Mouse (Mus musculus) midbrain, embryonic 15.5 days (tissue): ENCODE data around the gene Tfe3. TPM values are rescaled to one million over a fixed set of nuclear protein-coding genes. Genes with fewer than 3 reads are reported as not detected.
A peak's percentile ranks its signal among the peaks of the same experiment; 100 is the strongest.
"Not testable (repeated sequence)": the region's sequence is repeated elsewhere in the genome, so short reads cannot be mapped to it uniquely, and the experiment has no call there.

Experiments used
- ATAC-seq: fragments of 200-750 bp; cut with Nextera tagmentation; replicated peaks from 2 replicates; pipeline ENCODE4 v1.8.0; 2017; ENCODE audit warnings: moderate TSS enrichment
- H3K27ac ChIP-seq: fragments of 300-500 bp; sonication (generic); 2 replicates; pipeline ENCODE4 v1.5.1; 2015; ENCODE audit warnings: mild to moderate bottlenecking, inconsistent platforms
- H3K27me3 ChIP-seq: fragments of 300-500 bp; sonication (generic); replicated peaks from 2 replicates; pipeline ENCODE4 v1.6.1; 2015; ENCODE audit warnings: inconsistent platforms
- H3K36me3 ChIP-seq: fragments of 300-500 bp; sonication (generic); replicated peaks from 2 replicates; pipeline ENCODE4 v1.6.1; 2015; ENCODE audit warnings: inconsistent platforms
- H3K4me1 ChIP-seq: fragments of 300-500 bp; sonication (generic); 2 replicates; pipeline ENCODE4 v1.6.1; 2015; ENCODE audit warnings: inconsistent platforms
- H3K4me2 ChIP-seq: fragments of 300-500 bp; sonication (generic); 2 replicates; pipeline ENCODE4 v1.6.1; 2015; ENCODE audit warnings: inconsistent platforms, mild to moderate bottlenecking, moderate library complexity
- H3K4me3 ChIP-seq: fragments of 300-500 bp; sonication (generic); 2 replicates; pipeline ENCODE4 v1.5.1; 2015; ENCODE audit warnings: mild to moderate bottlenecking, inconsistent platforms
- H3K9ac ChIP-seq: fragments of 300-500 bp; sonication (generic); 2 replicates; pipeline ENCODE4 v1.6.1; 2015; ENCODE audit warnings: mild to moderate bottlenecking, inconsistent platforms
- H3K9me3 ChIP-seq: fragments of 300-500 bp; sonication (generic); 2 replicates; pipeline ENCODE4 v1.6.1; 2016; ENCODE audit warnings: inconsistent platforms
- WGBS: fragments of 180-500 bp; shearing (Covaris S2); methylation state at CpG from one replicate; pipeline ENCODE4 v1.1.7; 2015; ENCODE audit warnings: mixed read lengths; 5-methylcytosine and 5-hydroxymethylcytosine counted together
- microRNA counts: library from miRNA; unstranded; fragments of <30 nt; microRNA quantifications from one replicate; lab custom pipeline; 2016
- microRNA-seq: library from miRNA; unstranded; fragments of <30 nt; microRNA quantifications from one replicate; pipeline ENCODE4, GENCODE M21; 2016
- polyA plus RNA-seq: library from polyadenylated mRNA; unstranded; fragments of >200 nt; fragmentation: Nextera tagmentation; extraction: Ambion mirVana; gene quantifications from 2 replicates; pipeline ENCODE4 v1.2.1, GENCODE M21; 2015

Tfe3 gene
- polyA plus RNA-seq, 1 experiment from 2014 or later = 26.3 TPM

GRCm38 (mm10) chrX:7782603-7783092 is 20.3 kb downstream of the Tfe3 start:
- Histone ChIP-seq H3K36me3 (no peaks in the 10 kb centered on the region), H3K9ac (no peak overlapping the region), H3K27me3 (no peaks in the 10 kb centered on the region), H3K4me2 (no peak overlapping the region), H3K27ac (no peak overlapping the region), H3K9me3 (no peaks in the 10 kb centered on the region), H3K4me1 (no peaks in the 10 kb centered on the region), H3K4me3 (no peak overlapping the region)
- WGBS = 79% methylated on average over 4 of the region's 4 CpGs
- no peak for ATAC-seq

- peak within 1 kb of the TSS; percentile 59 for H3K9ac ChIP-seq
- H3K9me3 ChIP-seq = no peaks in the 10 kb centered on the region
- ATAC-seq = peak; percentile 92
- 18% methylated on average over 24 of the region's 24 CpGs for WGBS
- H3K4me3 ChIP-seq = peak within 1 kb of the TSS; percentile 57
- no peaks in the 10 kb centered on the region for H3K36me3 ChIP-seq
- H3K4me1 ChIP-seq = peaks cover 9% of the 10 kb centered on the region
- no peaks in the 10 kb centered on the region for H3K27me3 ChIP-seq
- H3K27ac ChIP-seq = peak within 1 kb of the TSS; percentile 62
- H3K4me2 ChIP-seq = peak within 1 kb of the TSS; percentile 59
Measured at GRCm38 (mm10) chrX:7789542-7790136, 27.3 kb downstream of the Tfe3 start, which contains the start of gene Gripap1. Gene Gripap1 (plus strand): TSS chrX:7789765.

- Histone ChIP-seq H3K9ac (peak overlapping the region; percentile 59), H3K4me1 (peaks cover 9% of the 10 kb centered on the region), H3K27ac (peak overlapping the region; percentile 62; the same call in 1 of the 2 replicates), H3K27me3 (no peaks in the 10 kb centered on the region), H3K4me2 (peak overlapping the region; percentile 59), H3K4me3 (peak overlapping the region; percentile 57), H3K36me3 (no peaks in the 10 kb centered on the region), H3K9me3 (no peaks in the 10 kb centered on the region)
- WGBS = 28% methylated on average over 5 of the region's 5 CpGs
- ATAC-seq = peak; percentile 38; the same call in 1 of the 2 replicates
Measured at GRCm38 (mm10) chrX:7790309-7790708, 27.9 kb downstream of the Tfe3 start.

- WGBS = 56% methylated on average over 3 of the region's 3 CpGs
- ATAC-seq = no peak
Measured at GRCm38 (mm10) chrX:7793361-7793760, 31.0 kb downstream of the Tfe3 start.

GRCm38 (mm10) chrX:7795016-7795415 is 32.7 kb downstream of the Tfe3 start:
- no peak overlapping the region for H3K9ac ChIP-seq
- H3K4me2 ChIP-seq = no peak overlapping the region
- no peak overlapping the region for H3K4me3 ChIP-seq
- H3K27me3 ChIP-seq = no peaks in the 10 kb centered on the region
- no peaks in the 10 kb centered on the region; the same call in 1 of the 2 replicates for H3K36me3 ChIP-seq
- H3K4me1 ChIP-seq = peaks cover 9% of the 10 kb centered on the region
- 38% methylated on average over 7 of the region's 7 CpGs for WGBS
- H3K9me3 ChIP-seq = no peaks in the 10 kb centered on the region
- no peak overlapping the region for H3K27ac ChIP-seq
- no peak for ATAC-seq

More at GRCm38 (mm10) chrX:7793361-7793760, 31.0 kb downstream of the Tfe3 start:
- Histone ChIP-seq H3K27me3 (no peaks in the 10 kb centered on the region), H3K36me3 (no peaks in the 10 kb centered on the region), H3K4me1 (peaks cover 9% of the 10 kb centered on the region), H3K4me2 (no peak overlapping the region), H3K9me3 (no peaks in the 10 kb centered on the region), H3K9ac (no peak overlapping the region), H3K27ac (no peak overlapping the region), H3K4me3 (no peak overlapping the region)

GRCm38 (mm10) chrX:7797327-7797726 is 35.0 kb downstream of the Tfe3 start:
- Histone ChIP-seq H3K9ac (no peak overlapping the region), H3K4me1 (no peaks in the 10 kb centered on the region), H3K4me3 (no peak overlapping the region), H3K4me2 (no peak overlapping the region), H3K27me3 (no peaks in the 10 kb centered on the region), H3K27ac (no peak overlapping the region), H3K36me3 (no peaks in the 10 kb centered on the region; the same call in 1 of the 2 replicates), H3K9me3 (no peaks in the 10 kb centered on the region)
- no peak for ATAC-seq
- WGBS = 87% methylated on average over 3 of the region's 3 CpGs

GRCm38 (mm10) chrX:7802157-7802556 is 39.8 kb downstream of the Tfe3 start:
- H3K4me3 ChIP-seq, H3K36me3 ChIP-seq, H3K27me3 ChIP-seq, H3K4me2 ChIP-seq, H3K9me3 ChIP-seq, ATAC-seq, H3K27ac ChIP-seq, H3K9ac ChIP-seq, H3K4me1 ChIP-seq: not testable (repeated sequence)
- 93% methylated on average over 2 of the region's 2 CpGs for WGBS

- not testable (repeated sequence) for H3K27ac ChIP-seq, ATAC-seq, H3K9ac ChIP-seq, H3K4me1 ChIP-seq, H3K27me3 ChIP-seq, H3K4me2 ChIP-seq, H3K9me3 ChIP-seq, H3K36me3 ChIP-seq, H3K4me3 ChIP-seq
- WGBS = 55% methylated on average over 8 of the region's 8 CpGs
Measured at GRCm38 (mm10) chrX:7815016-7815415, 52.7 kb downstream of the Tfe3 start.

GRCm38 (mm10) chrX:7821865-7822779 is 59.8 kb downstream of the Tfe3 start, which contains the start of gene Kcnd1:
Gene Kcnd1 (plus strand): TSS chrX:7822289.
- Histone ChIP-seq H3K4me3 (peak within 1 kb of the TSS; percentile 40), H3K9ac (peak within 1 kb of the TSS; percentile 42), H3K27ac (no peak within 1 kb of the TSS), H3K36me3 (no peaks in the 10 kb centered on the region; the same call in 1 of the 2 replicates), H3K4me1 (peaks cover 4% of the 10 kb centered on the region; the same call in 1 of the 2 replicates), H3K4me2 (peak within 1 kb of the TSS; percentile 58), H3K27me3 (no peaks in the 10 kb centered on the region), H3K9me3 (no peaks in the 10 kb centered on the region)
- WGBS = 23% methylated on average over 22 of the region's 24 CpGs
- ATAC-seq = peak; percentile 75

MicroRNAs encoded within 50 kb of the gene (microRNA counts, 519-probe panel; counts per million panel counts)
- microRNA mmu-miR-1198 (lab: Ali Mortazavi, UCI) = 2,791 counts per million, percentile 61 among the panel's probes with 10 or more counts

Small RNA genes lying within 50 kb of the gene (microRNA-seq; reads per million reads assigned to microRNA genes)
- gene Mir1198 = 47.4 reads per million, percentile 46 among the genes with 10 or more reads in this experiment

Other genes with a start within 250 kb of the Tfe3 start
- 0.10 TPM in 1 of 2 replicates, not detected in the other for gene Foxp3, start 188.9 kb upstream of the Tfe3 start, polyA plus RNA-seq
- 7.5 and 8.1 TPM in 2 replicates for gene Ppp1r3f, start 188.3 kb upstream of the Tfe3 start, polyA plus RNA-seq
- 33.0 and 34.4 TPM in 2 replicates for gene Ccdc22, start 157.0 kb upstream of the Tfe3 start, polyA plus RNA-seq
- 0.13 and 0.27 TPM in 2 replicates for gene Cacna1f, start 155.5 kb upstream of the Tfe3 start, polyA plus RNA-seq
- 176 and 179 TPM in 2 replicates for gene Syp, start 124.1 kb upstream of the Tfe3 start, polyA plus RNA-seq
- gene Prickle3, start 105.3 kb upstream of the Tfe3 start, polyA plus RNA-seq = 1.6 and 1.7 TPM in 2 replicates
- 17.5 and 19.7 TPM in 2 replicates for gene Plp2, start 91.2 kb upstream of the Tfe3 start, polyA plus RNA-seq
- gene Magix, start 81.3 kb upstream of the Tfe3 start, polyA plus RNA-seq = 0.09 TPM in 1 of 2 replicates, not detected in the other
- 44.9 and 45.8 TPM in 2 replicates for gene Gpkow, start 65.4 kb upstream of the Tfe3 start, polyA plus RNA-seq
- gene Wdr45, start 48.2 kb upstream of the Tfe3 start, polyA plus RNA-seq = 35.0 and 35.2 TPM in 2 replicates
- 0.85 and 1.3 TPM in 2 replicates for gene Gm45208, start 40.3 kb upstream of the Tfe3 start, polyA plus RNA-seq
- 132 and 133 TPM in 2 replicates for gene Praf2, start 34.1 kb upstream of the Tfe3 start, polyA plus RNA-seq
- 78.4 and 85.2 TPM in 2 replicates for gene Ccdc120, start 11.7 kb upstream of the Tfe3 start, polyA plus RNA-seq
- gene Gripap1, start 27.2 kb downstream of the Tfe3 start, polyA plus RNA-seq = 72.3 and 78.8 TPM in 2 replicates
- gene Kcnd1, start 59.7 kb downstream of the Tfe3 start, polyA plus RNA-seq = 2.3 and 2.9 TPM in 2 replicates
- gene Otud5, start 78.8 kb downstream of the Tfe3 start, polyA plus RNA-seq = 49.1 and 53.2 TPM in 2 replicates
- 21.7 and 22.1 TPM in 2 replicates for gene Pim2, start 115.7 kb downstream of the Tfe3 start, polyA plus RNA-seq
- gene Slc35a2, start 121.5 kb downstream of the Tfe3 start, polyA plus RNA-seq = 42.2 and 42.9 TPM in 2 replicates
- gene Pqbp1, start 136.7 kb downstream of the Tfe3 start, polyA plus RNA-seq = 222 and 224 TPM in 2 replicates
- gene Timm17b, start 136.8 kb downstream of the Tfe3 start, polyA plus RNA-seq = 173 and 178 TPM in 2 replicates
- not detected in 2 replicates for gene Gm10491, start 145.3 kb downstream of the Tfe3 start, polyA plus RNA-seq
- 1.2 TPM in 1 of 2 replicates, not detected in the other for gene Gm10490, start 147.0 kb downstream of the Tfe3 start, polyA plus RNA-seq
- gene Pcsk1n, start 157.3 kb downstream of the Tfe3 start, polyA plus RNA-seq = 273 and 288 TPM in 2 replicates
- gene Eras, start 166.0 kb downstream of the Tfe3 start, polyA plus RNA-seq = not detected in 2 replicates
- gene Hdac6, start 185.3 kb downstream of the Tfe3 start, polyA plus RNA-seq = 76.8 and 79.0 TPM in 2 replicates
- gene Gata1, start 215.5 kb downstream of the Tfe3 start, polyA plus RNA-seq = 0.12 and 0.42 TPM in 2 replicates